Mouse (Mus musculus): ENCODE measurements around the gene Rbms3.

GRCm38 (mm10) chr9:116814495-116815094 lies 815.1 kb downstream of the Rbms3 start:
- TF ChIP-seq CTCF (IDR thresholded peaks at IDR 0.05), result no peak
- TF ChIP-seq EP300 (IDR thresholded peaks at IDR 0.05), result no peak
